Mouse (Mus musculus): ENCODE measurements around the gene Mid2.
"Not testable (repeated sequence)": the region's sequence is repeated elsewhere in the genome, so short reads cannot be mapped to it uniquely, and the experiment has no call there.

The Mid2 gene

GRCm38 (mm10) chrX:140664479-140665241 is at the start of gene Mid2:
Gene Mid2, plus strand, starts transcription at chrX:140664599.
- peak; percentile 15 for DNase-seq (ENCODE audit: low read depth, low spot score)

- peak; percentile 61 for DNase-seq (ENCODE audit: low read depth, low spot score)
Measured at GRCm38 (mm10) chrX:140624875-140625594, 39.4 kb upstream of the Mid2 start.

DNA sequence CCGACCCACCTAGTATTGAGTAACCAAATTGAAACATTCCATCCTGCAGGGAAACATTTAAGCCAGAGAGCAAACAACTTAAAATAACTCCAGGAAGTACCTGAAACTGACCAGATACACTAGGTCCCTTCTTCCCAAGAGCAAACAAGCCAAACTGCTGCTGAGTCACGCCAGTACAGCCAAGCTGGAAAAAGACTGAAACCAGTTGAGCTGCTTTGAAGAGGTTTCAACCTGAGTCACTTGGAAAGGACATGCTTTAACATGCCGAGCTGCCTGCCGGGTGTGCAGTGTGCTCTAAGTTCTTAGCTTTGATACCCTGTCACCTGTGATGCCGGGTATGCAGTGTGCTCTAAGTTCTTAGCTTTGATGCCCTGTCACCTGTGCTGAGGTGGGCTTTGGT is 26.4 kb upstream of the Mid2 start:
- DNase-seq (ENCODE audit: low read depth, low spot score) = peak; percentile 2

DNA sequence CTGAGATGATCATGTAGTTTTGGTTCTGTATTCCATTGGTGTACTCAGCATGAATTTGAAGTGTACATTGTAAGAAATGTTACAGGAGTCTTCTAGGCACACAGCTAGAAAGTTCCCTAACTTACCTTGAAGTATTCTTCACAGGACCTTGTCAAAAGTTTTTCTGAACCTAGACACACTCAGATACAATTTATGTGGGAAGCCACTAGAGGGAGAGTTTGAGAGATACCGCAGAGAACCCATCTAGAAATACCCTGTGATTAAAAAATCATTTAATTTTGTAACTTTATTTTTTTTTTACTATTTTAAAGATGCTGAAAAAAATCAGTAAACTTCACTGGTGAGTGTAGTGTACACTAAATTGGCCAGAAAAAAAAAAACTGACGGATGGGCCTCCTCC is 24.8 kb upstream of the Mid2 start:
- DNase-seq (ENCODE audit: low read depth, low spot score) = no peak

GRCm38 (mm10) chrX:140660731-140661130 is 3.7 kb upstream of the Mid2 start:
- DNase-seq (ENCODE audit: low read depth, low spot score) = no peak

GRCm38 (mm10) chrX:140663516-140663915 is 883 bp upstream of the Mid2 start:
- DNase-seq (ENCODE audit: low read depth, low spot score) = no peak

DNA sequence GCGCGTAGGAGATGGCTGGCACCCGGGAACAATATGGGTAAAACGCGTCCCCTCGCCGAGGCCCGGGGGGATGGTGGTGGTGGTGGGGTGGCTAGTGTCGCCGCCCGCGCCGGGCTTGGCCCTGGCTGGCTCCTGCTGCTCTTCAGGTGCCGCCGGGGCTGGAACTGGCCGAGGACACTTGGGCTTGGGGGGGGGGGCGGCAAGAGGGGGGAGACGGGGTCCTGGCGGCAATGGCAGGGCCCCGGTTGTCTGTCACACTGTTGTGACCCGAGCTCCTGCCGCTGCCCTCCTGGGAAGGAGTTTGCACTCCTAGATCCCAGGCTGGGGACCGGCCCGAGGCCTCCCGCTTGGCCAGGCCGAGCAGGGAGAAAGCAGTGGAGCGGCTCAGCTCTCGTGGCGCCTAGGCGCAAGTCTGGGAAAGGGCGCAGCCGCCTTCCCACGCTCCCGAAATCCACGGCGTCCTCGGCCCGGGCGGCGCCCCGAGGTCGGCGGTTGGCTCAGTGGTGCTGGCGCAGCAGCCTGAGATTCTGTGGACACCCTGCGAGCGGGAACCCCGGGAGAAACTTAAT is 927 bp downstream of the Mid2 start:
- peak; percentile 3 for DNase-seq (ENCODE audit: low read depth, low spot score)

GRCm38 (mm10) chrX:140675444-140675843 is 11.0 kb downstream of the Mid2 start:
- no peak for DNase-seq (ENCODE audit: low read depth, low spot score)

- DNase-seq (ENCODE audit: low read depth, low spot score) = no peak
Measured at GRCm38 (mm10) chrX:140688335-140688734, 23.9 kb downstream of the Mid2 start.

DNA sequence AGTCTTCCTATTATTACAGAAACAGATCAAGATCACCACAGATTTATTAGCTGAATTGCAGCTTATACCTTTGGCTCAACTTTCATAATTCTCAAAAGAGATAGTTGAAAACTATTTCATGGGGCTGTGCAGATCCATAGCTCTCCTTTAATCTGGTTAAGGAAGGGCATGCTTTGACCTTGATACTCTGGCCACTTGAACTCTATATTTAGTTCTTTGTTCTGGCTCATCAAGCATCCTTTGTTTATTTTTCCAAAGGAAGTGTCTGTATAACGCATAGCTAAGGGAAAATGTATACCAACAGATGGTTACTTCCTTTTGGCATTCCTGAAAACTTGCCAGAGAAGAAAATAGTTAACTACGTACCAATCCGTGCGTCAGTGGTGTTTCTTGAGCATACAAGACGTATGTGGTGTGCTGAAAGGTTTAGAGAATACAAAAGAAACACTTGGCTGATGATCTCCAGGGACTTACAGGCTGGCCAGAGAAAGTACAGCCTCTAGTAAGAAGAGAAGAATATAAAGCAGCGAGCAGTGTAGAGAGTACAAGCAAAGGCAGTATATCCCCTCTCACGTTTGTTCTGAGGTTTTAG is 33.6 kb downstream of the Mid2 start:
- not testable (repeated sequence) for DNase-seq (ENCODE audit: low read depth, low spot score)

DNA sequence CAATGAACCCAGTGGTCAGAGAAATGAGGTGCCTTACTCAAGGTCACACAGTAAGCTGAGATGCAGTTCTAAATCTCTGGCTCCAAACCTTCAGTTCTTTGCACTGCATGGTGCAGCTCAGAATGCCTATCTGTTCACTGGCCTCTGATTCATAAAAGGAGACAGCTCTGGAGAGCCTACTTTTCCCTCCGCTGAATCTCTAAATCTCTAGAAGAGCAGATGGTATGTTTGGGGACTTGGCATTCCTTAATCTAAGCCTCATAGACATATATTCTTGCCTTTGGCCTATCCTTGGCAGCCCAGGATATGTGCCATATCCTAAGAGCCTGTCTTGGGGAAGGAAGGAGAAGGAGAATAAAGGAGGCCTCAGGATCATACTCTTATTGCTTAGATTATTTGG is 38.8 kb downstream of the Mid2 start:
- DNase-seq (ENCODE audit: low read depth, low spot score) = no peak

DNA sequence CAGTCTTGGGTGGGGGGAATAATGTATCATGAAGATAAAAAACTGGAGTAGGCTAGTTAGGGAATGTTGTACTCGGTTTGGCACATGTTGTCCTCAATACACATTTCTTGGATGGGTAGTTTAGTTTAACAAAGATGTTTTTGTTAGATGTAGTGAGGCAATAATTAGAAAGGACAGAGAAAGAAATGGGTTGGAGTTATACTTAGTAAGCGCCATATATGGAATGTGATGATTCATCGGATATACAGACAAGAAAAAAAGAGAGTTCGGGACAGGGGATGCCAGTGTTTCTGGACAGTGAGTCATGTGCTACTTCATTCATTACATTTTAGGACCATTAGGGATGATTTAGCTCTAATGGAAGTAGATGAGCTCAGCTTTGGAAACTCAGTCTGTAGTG is 41.7 kb downstream of the Mid2 start:
- no peak for DNase-seq (ENCODE audit: low read depth, low spot score)

GRCm38 (mm10) chrX:140722400-140722799 is 58.0 kb downstream of the Mid2 start:
- peak; percentile 23 for DNase-seq (ENCODE audit: low read depth, low spot score)

DNA sequence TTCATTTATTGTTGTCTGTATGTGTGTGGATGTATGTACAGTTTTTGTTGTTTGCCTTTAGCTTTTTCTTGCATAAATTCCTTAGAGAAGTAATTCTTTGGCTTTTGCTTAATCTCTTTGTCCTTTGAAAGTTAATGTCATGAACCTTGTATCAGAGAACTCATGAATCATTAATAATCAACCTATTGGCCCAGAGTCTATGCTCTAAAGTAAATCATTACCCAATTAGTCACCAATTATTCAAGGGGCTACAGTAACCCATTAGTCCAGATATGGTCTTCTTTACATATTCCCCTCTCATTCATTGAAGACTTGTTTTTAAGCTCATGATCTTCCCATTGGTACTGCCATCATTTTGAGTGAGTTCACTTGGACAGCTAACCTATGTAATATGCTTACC is 74.6 kb downstream of the Mid2 start:
- DNase-seq (ENCODE audit: low read depth, low spot score) = no peak

DNA sequence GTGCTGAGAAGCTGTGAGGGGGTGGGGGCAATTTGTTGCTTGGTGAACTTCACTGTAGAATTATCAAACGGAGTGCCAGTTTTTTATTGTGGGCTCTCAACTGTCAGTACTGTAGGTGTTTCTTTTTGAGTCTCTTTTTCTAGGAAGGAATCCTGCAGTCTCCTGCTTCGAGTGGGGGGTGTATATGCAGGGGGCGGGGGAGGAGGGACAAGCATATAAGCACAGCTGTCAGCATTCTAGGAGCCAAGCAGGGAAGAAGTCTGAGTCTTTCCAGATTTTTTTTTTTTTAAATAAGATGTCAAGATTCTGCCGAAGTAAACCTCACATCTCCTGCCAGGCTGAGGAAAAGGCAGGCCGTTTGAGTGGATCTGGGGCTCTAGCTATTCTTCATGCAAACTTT is 78.8 kb downstream of the Mid2 start:
- no peak for DNase-seq (ENCODE audit: low read depth, low spot score)

DNA sequence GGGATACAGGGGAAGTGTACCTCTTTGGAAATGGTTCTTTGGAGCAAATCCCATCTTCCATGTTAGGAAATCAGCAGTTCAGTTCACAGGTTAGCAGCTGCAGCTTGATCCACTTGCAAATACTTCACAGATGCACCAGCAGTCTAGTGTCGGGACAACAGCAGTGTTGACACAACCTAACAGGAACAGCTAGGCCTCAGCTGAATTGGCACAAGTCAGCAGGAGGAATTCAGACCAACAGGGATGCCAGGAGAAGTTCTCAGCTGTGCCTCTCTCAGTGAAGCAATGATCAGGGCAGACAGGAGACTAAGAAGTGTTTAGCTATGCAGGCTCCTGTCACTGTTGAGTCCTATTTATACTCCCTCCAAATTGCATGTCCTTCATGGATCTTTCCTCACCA is 105.4 kb downstream of the Mid2 start:
- no peak for DNase-seq (ENCODE audit: low read depth, low spot score)

GRCm38 (mm10) chrX:140805340-140805739 is 140.9 kb downstream of the Mid2 start:
- DNase-seq (ENCODE audit: low read depth, low spot score) = no peak

GRCm38 (mm10) chrX:140813312-140814006 is 149.1 kb downstream of the Mid2 start, which contains the start of gene Tex13b:
Gene Tex13b, minus strand, starts transcription at chrX:140813433.
- peak; percentile 8 for DNase-seq (ENCODE audit: low read depth, low spot score)

Measured in ES-CJ7 (cell line).